Comparison of ENCODE assay signal across 8 mouse cellular contexts in the genomic region with DNA sequence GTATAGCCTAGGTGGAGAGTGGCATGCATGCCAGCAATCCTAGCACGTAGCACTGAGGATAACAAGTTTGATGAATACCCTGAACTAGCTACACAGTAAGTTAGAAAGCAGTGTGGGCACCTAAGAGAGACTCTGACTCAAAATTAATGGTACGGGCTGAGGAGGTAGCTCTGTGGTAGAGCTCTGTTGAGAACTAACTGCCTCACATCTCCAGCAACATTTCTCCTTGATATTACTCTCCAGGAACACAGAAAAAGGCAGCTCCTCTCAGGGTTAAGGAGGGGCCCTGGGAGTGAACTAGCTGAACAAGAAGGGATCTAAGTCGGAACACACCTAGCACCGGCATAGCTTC. TPM values are rescaled to one million over a fixed set of nuclear protein-coding genes. Genes with fewer than 3 reads are reported as not detected.
DNase-seq lines count a peak whose midpoint lies in the region; ATAC-seq and TF ChIP-seq lines count a peak whose summit lies in the region.

No protein-coding gene starts in this region.

- peak overlapping the region; percentile 48 for H3K4me3 ChIP-seq in heart, adult 2 months
- H3K4me3 ChIP-seq in CH12.LX (replicated peaks in 1 of 3; ENCODE audit: low read depth in 2 of 3, low read length in 2 of 3, poor library complexity in 1 of 3), result peak overlapping the region; percentile 49 to 93 (median 52)
- H3K4me3 ChIP-seq in forebrain, embryonic 13.5 days, result peak overlapping the region; percentile 90
- H3K4me3 ChIP-seq in liver, embryonic 15.5 days (replicated peaks), result peak overlapping the region; percentile 85

- in situ Hi-C loops in CH12.LX (cut with MboI; ENCODE audit: low pct_ligation_motif_present, low pct_unique_long_range_greater_than_20kb, low sequenced_read_pairs), result no loop called here

- dilution Hi-C loops in CH12.LX (cut with MboI; ENCODE audit: extremely low pct_ligation_motif_present, extremely low pct_unique_long_range_greater_than_20kb, low sequenced_read_pairs), result no loop called here

- H3K9ac ChIP-seq in heart, adult 2 months (ENCODE audit: low read depth, low read length), result peak overlapping the region; percentile 39
- peak overlapping the region; percentile 58; the same call in 1 of the 2 replicates for H3K9ac ChIP-seq in CH12.LX (ENCODE audit: insufficient read depth, low read depth)
- H3K9ac ChIP-seq in forebrain, embryonic 13.5 days, result no peak overlapping the region
- peak overlapping the region; percentile 26; the same call in 1 of the 2 replicates for H3K9ac ChIP-seq in liver, embryonic 15.5 days

- no peak for TF ChIP-seq POLR2A in heart, adult 2 months (IDR thresholded peaks at IDR 0.05; ENCODE audit: insufficient read depth, low read depth, low read length)
- no peak for TF ChIP-seq POLR2A in CH12.LX (IDR thresholded peaks at IDR 0.05; ENCODE audit: low read depth, low read length)

- H3K4me1 ChIP-seq in heart, adult 2 months (ENCODE audit: control insufficient read depth, insufficient read depth, low read length), result peaks cover 2% of the 10 kb centered on the region; the same call in 1 of the 2 replicates
- peaks cover 0 to 24% of the 10 kb centered on the region in 2 experiments; a peak in 2 of 4 replicates for H3K4me1 ChIP-seq in CH12.LX (ENCODE audit: control insufficient read depth in 1 of 2, insufficient read depth in 2 of 2)
- H3K4me1 ChIP-seq in forebrain, embryonic 13.5 days, result peaks cover 15% of the 10 kb centered on the region
- H3K4me1 ChIP-seq in liver, embryonic 15.5 days (replicated peaks), result peaks cover 25% of the 10 kb centered on the region

- ATAC-seq in forebrain, embryonic 13.5 days, result no peak
- peak; percentile 15 for ATAC-seq in liver, embryonic 15.5 days (ENCODE audit: insufficient read depth)

- H3K4me2 ChIP-seq in CH12.LX (ENCODE audit: insufficient read depth, low read depth, poor library complexity, severe bottlenecking), result peak overlapping the region; percentile 53
- H3K4me2 ChIP-seq in forebrain, embryonic 13.5 days, result peak overlapping the region; percentile 84
- H3K4me2 ChIP-seq in liver, embryonic 15.5 days, result peak overlapping the region; percentile 95

- H3K27me3 ChIP-seq in heart, adult 2 months (ENCODE audit: control insufficient read depth, insufficient read depth, low read length), result no peaks in the 10 kb centered on the region
- no peaks in the 10 kb centered on the region for H3K27me3 ChIP-seq in CH12.LX (replicated peaks)
- H3K27me3 ChIP-seq in forebrain, embryonic 13.5 days, result no peaks in the 10 kb centered on the region
- no peaks in the 10 kb centered on the region for H3K27me3 ChIP-seq in liver, embryonic 15.5 days

- no peak for TF ChIP-seq CTCF in heart, adult 2 months (IDR thresholded peaks at IDR 0.05)
- TF ChIP-seq CTCF in CH12.LX (conservative IDR thresholded peaks at IDR 0.05 in 1 of 2, IDR thresholded peaks at IDR 0.05 in 1 of 2; ENCODE audit: low read depth in 2 of 2, low read length in 2 of 2), result no peak

- no peak for TF ChIP-seq EP300 in heart, adult 2 months (IDR thresholded peaks at IDR 0.05; ENCODE audit: insufficient read depth, low read depth, low read length)
- no peak for TF ChIP-seq EP300 in CH12.LX (IDR thresholded peaks at IDR 0.05; ENCODE audit: low read length)

- no peak for TF ChIP-seq RAD21 in CH12.LX (IDR thresholded peaks at IDR 0.05; ENCODE audit: low read depth, low read length)

- H3K9me3 ChIP-seq in CH12.LX (replicated peaks; ENCODE audit: low read length), result no peaks in the 10 kb centered on the region
- no peaks in the 10 kb centered on the region for H3K9me3 ChIP-seq in forebrain, embryonic 13.5 days (replicated peaks)
- H3K9me3 ChIP-seq in liver, embryonic 15.5 days (replicated peaks), result no peaks in the 10 kb centered on the region

- 36% methylated on average over 4 of the region's 4 CpGs for WGBS in heart, adult 2 months
- 47% methylated on average over 4 of the region's 4 CpGs for WGBS in forebrain, embryonic 13.5 days
- WGBS in liver, embryonic 15.5 days (ENCODE audit: insufficient replicate concordance), result 36% methylated on average over 4 of the region's 4 CpGs

- no peak for DNase-seq in heart, adult 2 months
- no peak for DNase-seq in heart, adult 18-20 months
- DNase-seq in CH12.LX (ENCODE audit: extremely low read depth), result no peak
- DNase-seq in urinary bladder, postnatal 25 days (ENCODE audit: low spot score), result no peak
- DNase-seq in layer of hippocampus, adult 11-12 months (ENCODE audit: low spot score), result no peak
- no peak for DNase-seq in adrenal gland, adult 2 months

- H3K36me3 ChIP-seq in heart, adult 2 months (ENCODE audit: control insufficient read depth, insufficient read depth, low read length), result peaks cover 17% of the 10 kb centered on the region
- H3K36me3 ChIP-seq in CH12.LX (replicated peaks in 1 of 2; ENCODE audit: control insufficient read depth in 1 of 2, insufficient read depth in 1 of 2, low read length in 1 of 2), result peaks cover 3 to 33% of the 10 kb centered on the region in 2 experiments
- H3K36me3 ChIP-seq in forebrain, embryonic 13.5 days (ENCODE audit: poor library complexity, severe bottlenecking), result peaks cover 23% of the 10 kb centered on the region
- H3K36me3 ChIP-seq in liver, embryonic 15.5 days (replicated peaks), result peaks cover 7% of the 10 kb centered on the region

- H3K79me2 ChIP-seq in heart, adult 2 months (replicated peaks; ENCODE audit: control insufficient read depth, insufficient read depth, low read length), result no peaks in the 10 kb centered on the region
- peaks cover 17% of the 10 kb centered on the region for H3K79me2 ChIP-seq in CH12.LX (replicated peaks; ENCODE audit: control insufficient read depth, extremely low read depth, insufficient read depth, poor library complexity, severe bottlenecking)

- intact Hi-C loops in heart, adult 2 months (cut with DNase I), result loop anchor here (1.0 to 5.0 kb wide), 5 partner anchors 24 to 240 kb away; partner anchors contain the start of gene Usp46

- peak overlapping the region; percentile 75 for H3K27ac ChIP-seq in heart, adult 2 months
- no peak overlapping the region for H3K27ac ChIP-seq in CH12.LX (ENCODE audit: insufficient read depth, low read depth)
- H3K27ac ChIP-seq in forebrain, embryonic 13.5 days, result no peak overlapping the region
- H3K27ac ChIP-seq in liver, embryonic 15.5 days (replicated peaks), result peak overlapping the region; percentile 58; the same call in 1 of the 2 replicates

TF ChIP-seq in CH12.LX, 34 proteins besides CTCF, POLR2A, EP300 and RAD21:
- TF ChIP-seq JUN (IDR thresholded peaks at IDR 0.05; ENCODE audit: insufficient read depth, low read depth, low read length) (no peak), MEF2A (IDR thresholded peaks at IDR 0.05; ENCODE audit: borderline replicate concordance, low read depth, low read length) (0 out of 2 replicates have a peak, but pooled peaks have one; percentile 4)

RNA-seq across cellular contexts. Expression of gene Usp46, which starts 24.2 kb away (rescaled TPM):
- total RNA-seq in heart, adult 2 months (2021), result 10 to 100 TPM; 35.8 to 37.1 TPM
- 6.4 and 15.8 TPM in 2 replicates for polyA plus RNA-seq in heart, adult 2 months (2012; rRNA removed)
- 10 to 100 TPM; 34.8 to 38.2 TPM for total RNA-seq in heart, adult 18-20 months (2021)
- total RNA-seq in CH12.LX (2012; rRNA removed) (5.1 and 6.6 TPM in 2 replicates), CH12.LX (2014; rRNA removed) (16.3 and 18.1 TPM in 2 replicates)
- 12.7 and 15.6 TPM in 2 replicates for polyA plus RNA-seq in CH12.LX (2012; ENCODE audit: insufficient read length, low read depth)
- 24.8 and 25.9 TPM in 2 replicates for polyA plus RNA-seq in forebrain, embryonic 13.5 days (2015; fragmentation: Nextera tagmentation; extraction: Ambion mirVana)
- polyA plus RNA-seq in liver, embryonic 15.5 days (2015; fragmentation: Nextera tagmentation; extraction: Ambion mirVana), result 19.6 and 20.9 TPM in 2 replicates
- total RNA-seq in adrenal gland, adult 2 months (2021), result 10 to 100 TPM; 29.5 to 32.6 TPM
- polyA plus RNA-seq in adrenal gland, adult 2 months (2012; rRNA removed), result 1.5 TPM in 2 replicates

Comparison
In these comparisons a context has a peak if more than half of its experiments do, and no peak if none do; other contexts are left out.
1. H3K27ac ChIP-seq: peak in heart, adult 2 months (single experiment) and liver, embryonic 15.5 days (single experiment); none in CH12.LX (single experiment) and forebrain, embryonic 13.5 days (single experiment).
2. Peak in every context shown above with its lines, with median percentiles within 50 percentile points of each other: H3K4me3 ChIP-seq and H3K4me2 ChIP-seq.